Mouse (Mus musculus): ENCODE results near the gene Gmcl1. TPM values are rescaled to one million over a fixed set of nuclear protein-coding genes. Genes with fewer than 3 reads are reported as not detected.

The Gmcl1 gene
- polyA plus RNA-seq, 1 experiment from 2014 or later, result 30.0 TPM

DNA sequence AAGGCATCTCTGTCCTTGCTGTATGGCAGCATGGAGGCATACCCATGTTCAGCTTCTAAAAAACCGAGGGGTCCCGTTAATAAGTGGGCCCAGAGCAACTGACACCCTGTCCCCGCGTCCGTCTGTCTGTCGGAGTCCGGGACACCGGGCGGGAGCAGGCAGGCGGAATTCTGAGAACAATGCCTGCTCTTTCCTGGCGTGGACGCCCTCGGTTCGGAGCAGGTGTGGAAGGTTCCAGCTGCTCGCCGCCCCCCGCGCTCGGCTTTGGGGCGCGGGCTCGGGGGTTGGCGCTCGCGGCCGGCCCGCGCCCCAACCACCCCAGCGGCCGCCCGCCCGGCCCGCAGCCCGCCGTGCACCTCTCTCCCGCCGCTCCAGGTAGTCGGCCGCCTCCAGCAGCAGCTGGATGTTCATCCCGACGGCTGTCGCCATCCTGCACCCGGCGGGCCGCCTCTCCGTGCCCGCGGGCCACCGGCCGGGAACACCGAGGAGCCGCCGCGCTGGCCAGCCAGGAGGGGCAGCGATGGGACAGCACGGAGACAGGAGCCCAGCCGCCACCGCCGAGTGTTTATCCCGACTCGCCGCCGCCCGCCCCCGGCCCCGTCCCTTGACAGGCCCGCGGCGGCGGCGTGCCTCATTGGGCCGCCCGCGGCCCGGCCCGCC is 64.5 kb downstream of the Gmcl1 start, which contains the start of gene Mxd1:
Gene Mxd1, minus strand, starts transcription at position 582 of the 660 bp plus-strand sequence.
- Histone ChIP-seq H3K36me3 (ENCODE audit: insufficient read depth, low read length) (peaks cover 20% of the 10 kb centered on the region; the same call in 1 of the 2 replicates), H3K4me1 (ENCODE audit: insufficient read depth, low read length) (peaks cover 10% of the 10 kb centered on the region; the same call in 1 of the 2 replicates), H3K4me3 (ENCODE audit: low read length) (peak within 1 kb of the TSS; percentile 85), H3K27ac (ENCODE audit: low read length) (peak within 1 kb of the TSS; percentile 70), H3K9me3 (ENCODE audit: low read length) (no peaks in the 10 kb centered on the region), H3K4me2 (replicated peaks; ENCODE audit: low read depth, low read length) (peak within 1 kb of the TSS; percentile 97), H3K9ac (replicated peaks; ENCODE audit: low read length) (peak within 1 kb of the TSS; percentile 81), H3K27me3 (ENCODE audit: insufficient read depth, low read length) (no peaks in the 10 kb centered on the region)
- ATAC-seq (ENCODE audit: low FRiP score, low TSS enrichment), result no peak
- 2% methylated on average over 64 of the region's 76 CpGs for WGBS

GRCm38 (mm10) chr6:86667061-86667460 is 66.1 kb downstream of the Gmcl1 start:
- Histone ChIP-seq H3K4me3 (ENCODE audit: low read length) (no peak overlapping the region), H3K36me3 (ENCODE audit: insufficient read depth, low read length) (peaks cover 12% of the 10 kb centered on the region), H3K27ac (ENCODE audit: low read length) (no peak overlapping the region), H3K4me1 (ENCODE audit: insufficient read depth, low read length) (peaks cover 10% of the 10 kb centered on the region; the same call in 1 of the 2 replicates), H3K9me3 (ENCODE audit: low read length) (no peaks in the 10 kb centered on the region), H3K9ac (replicated peaks; ENCODE audit: low read length) (no peak overlapping the region), H3K27me3 (ENCODE audit: insufficient read depth, low read length) (no peaks in the 10 kb centered on the region), H3K4me2 (replicated peaks; ENCODE audit: low read depth, low read length) (no peak overlapping the region)
- ATAC-seq (ENCODE audit: low FRiP score, low TSS enrichment), result no peak
- WGBS, result 91% methylated on average over 10 of the region's 10 CpGs

- ATAC-seq (ENCODE audit: low FRiP score, low TSS enrichment), result no peak
Measured at GRCm38 (mm10) chr6:86665560-86666307, 67.4 kb downstream of the Gmcl1 start.

GRCm38 (mm10) chr6:86665076-86665475 is 68.1 kb downstream of the Gmcl1 start:
- no peak for ATAC-seq (ENCODE audit: low FRiP score, low TSS enrichment)
- H3K4me3 ChIP-seq (ENCODE audit: low read length), result no peak overlapping the region
- WGBS, result 74% methylated on average over 5 of the region's 5 CpGs
- H3K9me3 ChIP-seq (ENCODE audit: low read length), result no peaks in the 10 kb centered on the region
- peaks cover 21% of the 10 kb centered on the region for H3K36me3 ChIP-seq (ENCODE audit: insufficient read depth, low read length)
- peaks cover 10% of the 10 kb centered on the region; the same call in 1 of the 2 replicates for H3K4me1 ChIP-seq (ENCODE audit: insufficient read depth, low read length)
- no peak overlapping the region for H3K9ac ChIP-seq (replicated peaks; ENCODE audit: low read length)
- no peak overlapping the region for H3K27ac ChIP-seq (ENCODE audit: low read length)
- H3K4me2 ChIP-seq (replicated peaks; ENCODE audit: low read depth, low read length), result no peak overlapping the region
- H3K27me3 ChIP-seq (ENCODE audit: insufficient read depth, low read length), result no peaks in the 10 kb centered on the region

More at GRCm38 (mm10) chr6:86665560-86666307, 67.4 kb downstream of the Gmcl1 start:
- H3K9ac ChIP-seq (replicated peaks; ENCODE audit: low read length), result no peak overlapping the region
- no peaks in the 10 kb centered on the region for H3K27me3 ChIP-seq (ENCODE audit: insufficient read depth, low read length)
- H3K36me3 ChIP-seq (ENCODE audit: insufficient read depth, low read length), result peaks cover 21% of the 10 kb centered on the region
- no peak overlapping the region for H3K4me2 ChIP-seq (replicated peaks; ENCODE audit: low read depth, low read length)
- H3K9me3 ChIP-seq (ENCODE audit: low read length), result no peaks in the 10 kb centered on the region
- H3K27ac ChIP-seq (ENCODE audit: low read length), result no peak overlapping the region
- H3K4me1 ChIP-seq (ENCODE audit: insufficient read depth, low read length), result peaks cover 10% of the 10 kb centered on the region; the same call in 1 of the 2 replicates
- WGBS, result 68% methylated on average over 17 of the region's 17 CpGs
- H3K4me3 ChIP-seq (ENCODE audit: low read length), result no peak overlapping the region

DNA sequence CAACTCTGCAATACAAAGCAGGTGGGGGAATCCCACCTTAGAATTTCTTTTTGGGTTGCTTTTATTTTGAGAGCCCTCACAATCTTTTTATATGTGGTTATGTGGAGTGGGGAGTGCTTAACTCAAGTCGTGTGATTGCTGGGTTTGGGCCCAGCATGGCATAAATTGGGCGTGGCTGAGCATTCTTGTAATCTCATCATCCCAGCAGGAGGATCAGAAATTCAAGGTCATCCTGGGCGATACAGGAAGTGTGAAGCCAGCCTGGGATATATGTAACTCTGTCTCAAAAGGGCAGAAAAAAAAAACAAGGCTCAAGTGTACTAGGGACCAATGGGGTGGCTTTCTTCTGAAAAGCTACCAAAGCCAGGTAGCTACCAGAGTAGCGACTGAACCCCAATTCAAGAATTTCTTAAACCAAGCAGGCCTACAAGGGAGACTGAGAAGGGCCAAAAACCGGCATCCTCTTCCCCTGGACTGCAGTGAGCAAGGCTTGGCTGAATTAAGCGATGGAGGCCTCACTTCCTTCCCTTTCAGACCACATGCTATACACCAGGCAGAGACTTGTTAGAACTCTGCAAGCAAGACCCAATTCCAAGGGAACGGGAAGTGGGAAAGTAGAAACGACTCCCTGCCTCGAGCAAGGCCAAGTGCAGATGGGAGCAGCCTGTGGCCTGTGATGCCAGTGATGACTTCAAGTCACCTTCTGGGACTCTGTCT is 72.9 kb downstream of the Gmcl1 start:
- H3K36me3 ChIP-seq (ENCODE audit: insufficient read depth, low read length), result peaks cover 25% of the 10 kb centered on the region

GRCm38 (mm10) chr6:86658501-86658900 is 74.7 kb downstream of the Gmcl1 start:
- no peaks in the 10 kb centered on the region for H3K4me1 ChIP-seq (ENCODE audit: insufficient read depth, low read length)
- H3K9me3 ChIP-seq (ENCODE audit: low read length), result no peaks in the 10 kb centered on the region
- H3K4me3 ChIP-seq (ENCODE audit: low read length), result no peak overlapping the region
- no peak overlapping the region for H3K27ac ChIP-seq (ENCODE audit: low read length)
- H3K4me2 ChIP-seq (replicated peaks; ENCODE audit: low read depth, low read length), result no peak overlapping the region
- peaks cover 25% of the 10 kb centered on the region for H3K36me3 ChIP-seq (ENCODE audit: insufficient read depth, low read length)
- no peaks in the 10 kb centered on the region for H3K27me3 ChIP-seq (ENCODE audit: insufficient read depth, low read length)
- WGBS, result 77% methylated on average over 3 of the region's 3 CpGs
- no peak overlapping the region for H3K9ac ChIP-seq (replicated peaks; ENCODE audit: low read length)
- no peak for ATAC-seq (ENCODE audit: low FRiP score, low TSS enrichment)

More for the DNA sequence above, 72.9 kb downstream of the Gmcl1 start:
- 71% methylated on average over 9 of the region's 9 CpGs for WGBS
- no peaks in the 10 kb centered on the region for H3K4me1 ChIP-seq (ENCODE audit: insufficient read depth, low read length)
- no peak overlapping the region for H3K27ac ChIP-seq (ENCODE audit: low read length)
- no peak for ATAC-seq (ENCODE audit: low FRiP score, low TSS enrichment)
- no peaks in the 10 kb centered on the region for H3K27me3 ChIP-seq (ENCODE audit: insufficient read depth, low read length)
- H3K4me2 ChIP-seq (replicated peaks; ENCODE audit: low read depth, low read length), result no peak overlapping the region
- no peaks in the 10 kb centered on the region for H3K9me3 ChIP-seq (ENCODE audit: low read length)
- H3K4me3 ChIP-seq (ENCODE audit: low read length), result no peak overlapping the region
- H3K9ac ChIP-seq (replicated peaks; ENCODE audit: low read length), result no peak overlapping the region

DNA sequence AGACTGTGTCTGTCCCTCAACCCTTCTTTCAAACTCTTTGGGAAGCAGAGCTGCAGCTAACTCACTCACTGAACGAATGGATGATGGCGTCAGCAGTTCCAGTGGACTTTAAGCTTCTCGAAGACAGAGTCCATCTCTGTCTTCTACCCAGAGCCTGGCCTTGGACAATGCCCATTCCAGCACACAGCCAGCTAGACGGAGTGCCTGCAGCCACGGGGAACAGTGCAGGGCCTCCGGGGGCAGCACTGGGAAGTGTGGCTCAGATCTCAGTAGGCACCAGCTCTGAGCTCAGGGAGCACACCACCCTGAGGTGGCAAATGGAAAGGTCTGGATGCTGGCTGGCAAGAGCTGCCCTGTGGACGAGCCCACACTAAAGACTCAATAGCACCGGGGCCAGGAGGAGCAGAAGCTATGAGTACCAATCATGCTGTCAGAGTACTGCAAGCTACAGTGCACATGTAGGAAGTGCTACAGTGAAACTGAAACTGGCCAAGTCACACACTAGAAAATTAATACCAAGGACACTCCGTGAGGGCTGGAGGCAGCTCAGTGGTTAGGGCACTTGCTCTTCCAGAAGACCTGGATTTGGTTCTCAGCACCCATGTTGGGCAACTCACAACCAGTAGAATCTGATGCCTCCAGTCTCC is 78.8 kb downstream of the Gmcl1 start:
- WGBS, result 74% methylated on average over 9 of the region's 9 CpGs
- Histone ChIP-seq H3K9me3 (ENCODE audit: low read length) (no peaks in the 10 kb centered on the region), H3K4me3 (ENCODE audit: low read length) (no peak overlapping the region), H3K36me3 (ENCODE audit: insufficient read depth, low read length) (peaks cover 31% of the 10 kb centered on the region), H3K4me2 (replicated peaks; ENCODE audit: low read depth, low read length) (no peak overlapping the region), H3K27me3 (ENCODE audit: insufficient read depth, low read length) (no peaks in the 10 kb centered on the region), H3K27ac (ENCODE audit: low read length) (no peak overlapping the region), H3K9ac (replicated peaks; ENCODE audit: low read length) (no peak overlapping the region), H3K4me1 (ENCODE audit: insufficient read depth, low read length) (no peaks in the 10 kb centered on the region)
- no peak for ATAC-seq (ENCODE audit: low FRiP score, low TSS enrichment)

- no peak overlapping the region for H3K4me3 ChIP-seq (ENCODE audit: low read length)
- H3K27ac ChIP-seq (ENCODE audit: low read length), result no peak overlapping the region
- no peaks in the 10 kb centered on the region for H3K4me1 ChIP-seq (ENCODE audit: insufficient read depth, low read length)
- H3K36me3 ChIP-seq (ENCODE audit: insufficient read depth, low read length), result peaks cover 35% of the 10 kb centered on the region
- H3K9me3 ChIP-seq (ENCODE audit: low read length), result no peaks in the 10 kb centered on the region
- no peaks in the 10 kb centered on the region for H3K27me3 ChIP-seq (ENCODE audit: insufficient read depth, low read length)
- no peak overlapping the region for H3K9ac ChIP-seq (replicated peaks; ENCODE audit: low read length)
- no peak overlapping the region for H3K4me2 ChIP-seq (replicated peaks; ENCODE audit: low read depth, low read length)
- no peak for ATAC-seq (ENCODE audit: low FRiP score, low TSS enrichment)
- WGBS, result 86% methylated on average over 6 of the region's 6 CpGs
Measured at GRCm38 (mm10) chr6:86653026-86653425, 80.2 kb downstream of the Gmcl1 start.

DNA sequence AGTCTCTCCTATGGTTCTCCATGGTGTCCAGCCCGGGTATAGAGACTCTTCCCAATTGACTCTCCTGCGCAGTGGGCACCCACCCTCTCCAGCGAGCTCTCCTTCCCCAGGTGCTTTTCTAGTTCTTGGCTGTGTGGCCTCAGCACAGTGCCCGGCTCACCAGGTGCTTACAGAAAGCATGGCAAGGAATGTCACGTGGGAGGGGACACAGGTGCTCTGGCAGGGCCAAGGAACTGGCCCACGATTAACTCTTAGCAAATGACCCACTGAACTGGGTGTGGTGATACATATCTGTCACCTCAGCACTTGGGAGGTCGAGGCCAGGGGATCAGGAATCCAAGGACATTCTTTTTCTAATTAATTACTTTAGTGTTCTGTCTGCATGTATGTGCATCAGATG is 87.0 kb downstream of the Gmcl1 start:
- 76% methylated on average over 7 of the region's 7 CpGs for WGBS
- Histone ChIP-seq H3K36me3 (ENCODE audit: insufficient read depth, low read length) (peaks cover 19% of the 10 kb centered on the region), H3K9ac (replicated peaks; ENCODE audit: low read length) (no peak overlapping the region), H3K4me3 (ENCODE audit: low read length) (no peak overlapping the region), H3K4me2 (replicated peaks; ENCODE audit: low read depth, low read length) (no peak overlapping the region), H3K9me3 (ENCODE audit: low read length) (no peaks in the 10 kb centered on the region), H3K4me1 (ENCODE audit: insufficient read depth, low read length) (no peaks in the 10 kb centered on the region), H3K27ac (ENCODE audit: low read length) (no peak overlapping the region), H3K27me3 (ENCODE audit: insufficient read depth, low read length) (no peaks in the 10 kb centered on the region)
- no peak for ATAC-seq (ENCODE audit: low FRiP score, low TSS enrichment)
